Mouse (Mus musculus) ES-E14 (cell line): ENCODE data around the gene Hmox1.
A peak's percentile ranks its signal among the peaks of the same experiment; 100 is the strongest.

Source experiments
- CHD2 ChIP-seq: IDR thresholded peaks from 2 replicates; pipeline ENCODE4 v1.6.1; 2014; ENCODE audit warnings: mild to moderate bottlenecking, low read depth, low read length, inconsistent platforms
- HCFC1 ChIP-seq: IDR thresholded peaks from 2 replicates; pipeline ENCODE4 v1.6.1; 2012; ENCODE audit warnings: low read length, inconsistent platforms, borderline replicate concordance; ENCODE audit not compliant: insufficient read depth
- MAFK ChIP-seq: IDR thresholded peaks from 2 replicates; pipeline ENCODE4 v1.6.1; 2014; ENCODE audit warnings: mild to moderate bottlenecking, low read depth, low read length, inconsistent platforms; ENCODE audit not compliant: insufficient read depth
- ZNF384 ChIP-seq: IDR thresholded peaks from 2 replicates; pipeline ENCODE4 v1.6.1; 2012; ENCODE audit warnings: low read depth, low read length, inconsistent platforms

DNA sequence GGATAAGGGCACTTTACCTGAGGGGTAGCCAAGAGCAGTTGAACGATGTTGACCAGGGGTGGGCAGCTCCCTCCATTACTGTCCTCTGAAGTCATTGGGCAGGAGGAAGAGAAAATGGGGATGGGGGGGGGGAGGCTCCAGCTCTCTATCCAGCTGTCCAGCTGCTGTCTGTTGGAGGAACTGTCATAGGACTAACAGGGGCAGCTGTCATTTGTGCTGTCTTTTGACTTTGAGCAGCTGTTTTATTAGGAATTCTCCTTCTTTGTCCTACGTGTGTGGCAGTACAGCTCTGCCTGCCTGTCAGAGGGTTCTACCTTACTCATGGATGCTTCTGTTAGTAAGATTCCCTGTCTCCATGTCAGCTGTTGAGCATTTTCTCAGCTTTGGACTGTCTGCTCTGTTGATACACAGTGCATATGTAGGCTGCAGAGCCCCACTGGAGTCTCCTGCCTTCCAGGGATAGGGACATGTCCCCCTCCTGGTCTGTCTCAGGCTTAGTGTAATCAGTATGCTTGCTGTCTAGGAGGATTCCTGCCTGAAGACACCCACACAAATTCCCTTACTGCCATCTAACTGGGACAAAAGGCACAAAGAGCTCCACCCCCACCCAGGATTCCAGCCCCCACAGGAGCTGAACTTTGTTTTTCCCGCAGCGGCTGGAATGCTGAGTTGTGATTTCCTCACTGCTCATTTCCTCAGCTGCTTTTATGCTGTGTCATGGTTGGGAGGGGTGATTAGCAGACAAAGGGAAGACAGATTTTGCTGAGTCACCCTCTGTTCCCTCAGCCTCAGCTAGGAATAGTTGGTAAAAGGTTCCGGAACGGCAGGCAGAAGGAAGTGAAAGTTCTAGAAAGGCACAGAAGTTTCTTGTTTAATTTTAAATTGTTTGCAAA lies 4.2 kb upstream of the Hmox1 start:
- TF ChIP-seq MAFK: peak; percentile 99
- TF ChIP-seq CHD2: no peak
- no peak for TF ChIP-seq HCFC1
- no peak for TF ChIP-seq ZNF384
